Mouse (Mus musculus) liver, embryonic 12.5 days (tissue): Measurements from ENCODE around the gene Xlr3b. TPM values are rescaled to one million over a fixed set of nuclear protein-coding genes. Genes with fewer than 3 reads are reported as not detected.
"Not testable (repeated sequence)": the region's sequence is repeated elsewhere in the genome, so short reads cannot be mapped to it uniquely, and the experiment has no call there.

Experiments used
- ATAC-seq: fragments of 200-750 bp; cut with Nextera tagmentation; 2 replicates; pipeline ENCODE4 v1.8.0; 2017; ENCODE audit warnings: moderate number of reproducible peaks, mild to moderate bottlenecking, moderate library complexity
- H3K27ac ChIP-seq: fragments of 300-500 bp; sonication (generic); 2 replicates; pipeline ENCODE4 v1.5.1; 2016; ENCODE audit warnings: mild to moderate bottlenecking
- H3K27me3 ChIP-seq: fragments of 300-500 bp; sonication (generic); replicated peaks from 2 replicates; pipeline ENCODE4 v1.6.1; 2016; ENCODE audit warnings: mild to moderate bottlenecking, moderate library complexity
- H3K36me3 ChIP-seq: fragments of 300-500 bp; sonication (generic); 2 replicates; pipeline ENCODE4 v1.6.1; 2016; ENCODE audit warnings: mild to moderate bottlenecking, moderate library complexity
- H3K4me1 ChIP-seq: fragments of 300-500 bp; sonication (generic); 2 replicates; pipeline ENCODE4 v1.6.1; 2016
- H3K4me2 ChIP-seq: fragments of 300-500 bp; sonication (generic); 2 replicates; pipeline ENCODE4 v1.6.1; 2016; ENCODE audit warnings: mild to moderate bottlenecking, moderate library complexity
- H3K4me3 ChIP-seq: fragments of 300-500 bp; sonication (generic); 2 replicates; pipeline ENCODE4 v1.5.1; 2016; ENCODE audit warnings: mild to moderate bottlenecking, moderate library complexity
- H3K9ac ChIP-seq: fragments of 300-500 bp; sonication (generic); 2 replicates; pipeline ENCODE4 v1.6.1; 2016; ENCODE audit warnings: mild to moderate bottlenecking, moderate library complexity
- H3K9me3 ChIP-seq: fragments of 300-500 bp; sonication (generic); replicated peaks from 2 replicates; pipeline ENCODE4 v1.6.1; 2016; ENCODE audit warnings: mild to moderate bottlenecking, moderate library complexity
- WGBS: fragments of 180-500 bp; shearing (Covaris S2); methylation state at CpG from one replicate; pipeline ENCODE4 v1.1.7; 2016; ENCODE audit not compliant: insufficient replicate concordance; 5-methylcytosine and 5-hydroxymethylcytosine counted together
- polyA plus RNA-seq: library from polyadenylated mRNA; unstranded; fragments of >200 nt; fragmentation: Nextera tagmentation; extraction: Ambion mirVana; gene quantifications from 2 replicates; pipeline ENCODE4 v1.2.1, GENCODE M21; 2016

The Xlr3b gene
- 2.9 and 3.4 TPM in 2 replicates for polyA plus RNA-seq

DNA sequence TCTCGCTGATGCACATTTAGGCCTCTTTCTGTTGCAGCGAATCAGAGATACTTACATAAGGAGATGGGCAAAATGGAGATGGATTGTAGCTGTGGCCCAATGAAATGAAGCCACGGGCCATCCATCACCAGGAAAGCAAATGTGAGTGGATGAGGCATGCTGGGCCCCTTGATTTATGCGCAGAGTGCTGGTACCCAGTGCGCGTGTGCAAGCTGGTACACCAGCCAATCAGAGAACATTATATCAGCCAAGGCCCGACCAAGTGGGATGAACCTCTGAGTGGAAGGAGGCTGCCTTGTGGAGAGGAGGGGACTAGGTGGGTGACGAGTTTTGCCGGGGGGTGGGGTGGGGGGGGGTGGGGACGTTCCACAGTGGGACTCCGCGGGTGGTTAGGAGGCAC is at the start of gene Xlr3b:
Gene Xlr3b (plus strand): TSS at position 274 of the 400 bp plus-strand sequence.
- not testable (repeated sequence) for H3K4me2 ChIP-seq, H3K9ac ChIP-seq, H3K27ac ChIP-seq, H3K4me1 ChIP-seq, H3K36me3 ChIP-seq, H3K9me3 ChIP-seq, ATAC-seq, H3K4me3 ChIP-seq, H3K27me3 ChIP-seq
- WGBS, result 60% methylated on average over 12 of the region's 12 CpGs

GRCm38 (mm10) chrX:73143218-73143618 is 48.8 kb upstream of the Xlr3b start:
- not testable (repeated sequence) for H3K4me3 ChIP-seq, H3K27me3 ChIP-seq, H3K36me3 ChIP-seq, H3K4me1 ChIP-seq, H3K4me2 ChIP-seq, ATAC-seq, H3K9me3 ChIP-seq, H3K9ac ChIP-seq, H3K27ac ChIP-seq
- no CpG with 5 or more reads among the region's 7 CpGs for WGBS

DNA sequence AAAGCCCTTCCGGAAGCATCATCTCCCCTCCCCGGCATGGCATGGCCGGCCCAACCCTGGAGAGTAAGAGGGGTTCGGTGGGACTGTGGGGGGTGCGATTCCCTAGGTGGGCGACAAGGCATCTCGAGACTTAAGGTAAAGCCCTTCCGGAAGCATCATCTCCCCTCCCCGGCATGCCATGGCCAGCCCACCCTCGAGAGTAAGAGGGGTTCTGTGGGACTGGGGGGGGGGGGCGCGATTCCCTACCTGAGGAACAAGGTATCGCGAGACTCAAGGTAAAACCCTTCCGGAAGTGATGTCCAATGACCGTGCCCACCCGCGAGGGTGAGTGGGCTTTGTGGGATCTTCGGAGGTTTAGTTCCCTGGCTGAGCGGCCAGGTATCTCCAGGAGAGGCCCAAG is 43.5 kb upstream of the Xlr3b start, which contains the start of gene Xlr5b:
Gene Xlr5b (plus strand): TSS at position 301 of the 400 bp plus-strand sequence.
- H3K9ac ChIP-seq, H3K4me1 ChIP-seq, H3K9me3 ChIP-seq, H3K27me3 ChIP-seq, H3K4me2 ChIP-seq, H3K27ac ChIP-seq, H3K4me3 ChIP-seq, H3K36me3 ChIP-seq, ATAC-seq: not testable (repeated sequence)
- WGBS, result no CpG with 5 or more reads among the region's 20 CpGs

- no CpG with 5 or more reads among the region's 7 CpGs for WGBS
- H3K4me2 ChIP-seq, H3K27me3 ChIP-seq, H3K4me1 ChIP-seq, H3K9me3 ChIP-seq, ATAC-seq, H3K4me3 ChIP-seq, H3K36me3 ChIP-seq, H3K27ac ChIP-seq, H3K9ac ChIP-seq: not testable (repeated sequence)
These were observed 42.7 kb upstream of the Xlr3b start, which contains the start of gene DXBay18 for GRCm38 (mm10) chrX:73149350-73149749. TSS of gene DXBay18 (minus strand) at chrX:73149450.

DNA sequence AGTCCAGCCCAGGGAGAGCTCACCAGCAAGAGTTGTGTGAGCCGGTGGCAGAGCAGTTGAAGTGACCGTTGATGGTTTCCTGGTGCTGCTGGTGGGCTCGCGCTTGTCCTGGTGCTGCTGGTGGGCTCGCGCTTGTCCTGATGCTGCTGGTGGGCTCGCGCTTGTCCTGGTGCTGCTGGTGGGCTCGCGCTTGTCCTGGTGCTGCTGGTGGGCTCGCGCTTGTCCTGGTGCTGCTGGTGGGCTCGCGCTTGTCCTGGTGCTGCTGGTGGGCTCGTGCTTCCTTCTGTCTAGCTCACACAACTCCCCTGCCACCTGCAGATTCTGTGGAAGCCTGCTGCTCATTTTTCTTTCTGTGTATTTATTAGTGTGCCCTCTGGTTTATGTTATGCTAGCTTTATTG is 15.1 kb upstream of the Xlr3b start, which contains the start of gene Spin2d:
Gene Spin2d (minus strand): TSS at position 101 of the 400 bp plus-strand sequence.
- H3K27ac ChIP-seq, H3K9me3 ChIP-seq, H3K9ac ChIP-seq, H3K27me3 ChIP-seq, H3K36me3 ChIP-seq, H3K4me2 ChIP-seq, ATAC-seq, H3K4me1 ChIP-seq, H3K4me3 ChIP-seq: not testable (repeated sequence)
- 58% methylated on average over 9 of the region's 15 CpGs for WGBS

DNA sequence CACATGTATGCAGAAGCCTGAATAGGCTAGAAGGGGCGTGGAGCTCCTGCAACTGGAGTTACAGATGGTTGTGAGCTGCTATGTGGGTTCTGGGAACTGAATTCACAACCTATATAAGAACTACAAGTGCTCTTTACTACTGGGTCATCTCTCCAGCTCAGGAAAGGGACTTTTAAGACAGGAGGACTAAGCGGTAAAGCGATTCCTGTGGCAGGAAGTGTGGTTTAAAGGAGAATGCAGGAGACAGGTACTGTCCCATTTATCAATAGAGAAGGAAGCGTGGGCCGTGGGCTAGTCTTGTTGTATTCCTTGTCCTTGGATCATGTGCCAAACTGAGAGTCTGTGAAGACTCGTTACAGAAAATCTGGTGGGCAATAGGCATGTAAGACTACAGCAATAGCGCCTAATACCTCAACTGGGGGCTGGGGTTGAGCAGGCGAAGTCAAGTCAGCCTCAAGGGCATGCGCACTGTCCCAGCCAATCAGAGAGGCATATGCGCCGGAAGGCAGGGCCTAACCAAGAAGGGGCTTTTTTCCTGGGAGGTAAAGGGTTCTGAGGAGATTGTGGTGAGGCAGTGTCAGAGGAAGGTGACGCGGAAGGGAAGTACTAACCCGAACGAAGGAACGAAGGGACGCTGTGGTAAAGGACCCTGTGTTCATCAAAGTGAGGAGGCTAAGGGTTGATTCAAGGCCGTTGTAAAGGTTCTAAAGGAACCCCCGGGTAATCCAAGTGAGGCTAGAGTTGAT is 22.0 kb downstream of the Xlr3b start, which contains the start of gene Xlr4b:
Gene Xlr4b (plus strand): TSS at position 515 of the 746 bp plus-strand sequence.
- not testable (repeated sequence) for H3K4me2 ChIP-seq, H3K27ac ChIP-seq, H3K4me3 ChIP-seq, H3K9ac ChIP-seq, H3K27me3 ChIP-seq, H3K36me3 ChIP-seq, ATAC-seq, H3K9me3 ChIP-seq, H3K4me1 ChIP-seq
- 44% methylated on average over 19 of the region's 19 CpGs for WGBS

- H3K9ac ChIP-seq, result no peak overlapping the region
- no peaks in the 10 kb centered on the region for H3K9me3 ChIP-seq
- H3K27ac ChIP-seq, result no peak overlapping the region
- H3K27me3 ChIP-seq, result peaks cover 14% of the 10 kb centered on the region
- no peak overlapping the region for H3K4me2 ChIP-seq
- peaks cover 6% of the 10 kb centered on the region; the same call in 1 of the 2 replicates for H3K4me1 ChIP-seq
- WGBS, result 48% methylated on average over 1 of the region's 1 CpGs
- ATAC-seq, result no peak
- no peak overlapping the region for H3K4me3 ChIP-seq
- no peaks in the 10 kb centered on the region for H3K36me3 ChIP-seq
These were observed 33.4 kb downstream of the Xlr3b start for GRCm38 (mm10) chrX:73225365-73225764.

DNA sequence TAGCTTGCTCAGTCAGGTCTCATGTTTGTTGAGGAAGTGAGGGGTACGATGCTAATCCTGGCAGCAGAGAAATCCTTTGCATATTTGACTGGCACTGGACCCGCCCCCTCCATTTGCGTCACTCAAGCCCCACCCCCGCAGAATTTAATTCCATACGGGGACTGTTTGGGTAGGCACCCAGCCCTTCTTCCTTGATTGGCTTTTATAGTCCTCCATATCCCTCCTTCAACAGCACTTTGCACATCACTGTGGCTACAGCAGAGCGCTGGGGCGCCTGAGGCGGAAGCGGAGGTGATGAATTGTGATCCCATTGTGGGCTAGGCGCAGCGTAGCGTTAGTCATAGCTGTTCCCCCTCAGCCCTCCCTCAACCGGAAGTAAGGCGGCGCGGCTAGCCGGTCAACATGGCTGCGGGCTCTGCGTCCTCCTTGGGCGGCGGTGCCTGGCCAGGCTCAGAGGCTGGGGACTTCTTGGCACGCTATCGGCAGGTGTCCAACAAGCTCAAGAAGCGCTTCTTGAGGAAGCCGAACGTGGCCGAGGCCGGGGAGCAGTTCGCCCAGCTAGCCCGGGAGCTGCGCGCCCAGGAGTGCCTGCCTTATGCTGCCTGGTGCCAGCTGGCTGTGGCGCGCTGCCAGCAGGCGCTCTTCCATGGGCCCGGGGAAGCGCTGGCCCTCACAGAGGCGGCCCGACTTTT is 36.1 kb downstream of the Xlr3b start, which contains the start of gene F8a:
Gene F8a (plus strand): TSS at position 378 of the 692 bp plus-strand sequence.
- Histone ChIP-seq H3K36me3 (no peaks in the 10 kb centered on the region), H3K4me2 (peak within 1 kb of the TSS; percentile 88), H3K4me1 (peaks cover 6% of the 10 kb centered on the region; the same call in 1 of the 2 replicates), H3K27ac (peak within 1 kb of the TSS; percentile 80), H3K9ac (peak within 1 kb of the TSS; percentile 71), H3K27me3 (peaks cover 14% of the 10 kb centered on the region), H3K9me3 (no peaks in the 10 kb centered on the region), H3K4me3 (peak within 1 kb of the TSS; percentile 69)
- WGBS, result 11% methylated on average over 37 of the region's 39 CpGs
- ATAC-seq, result peak; percentile 94

DNA sequence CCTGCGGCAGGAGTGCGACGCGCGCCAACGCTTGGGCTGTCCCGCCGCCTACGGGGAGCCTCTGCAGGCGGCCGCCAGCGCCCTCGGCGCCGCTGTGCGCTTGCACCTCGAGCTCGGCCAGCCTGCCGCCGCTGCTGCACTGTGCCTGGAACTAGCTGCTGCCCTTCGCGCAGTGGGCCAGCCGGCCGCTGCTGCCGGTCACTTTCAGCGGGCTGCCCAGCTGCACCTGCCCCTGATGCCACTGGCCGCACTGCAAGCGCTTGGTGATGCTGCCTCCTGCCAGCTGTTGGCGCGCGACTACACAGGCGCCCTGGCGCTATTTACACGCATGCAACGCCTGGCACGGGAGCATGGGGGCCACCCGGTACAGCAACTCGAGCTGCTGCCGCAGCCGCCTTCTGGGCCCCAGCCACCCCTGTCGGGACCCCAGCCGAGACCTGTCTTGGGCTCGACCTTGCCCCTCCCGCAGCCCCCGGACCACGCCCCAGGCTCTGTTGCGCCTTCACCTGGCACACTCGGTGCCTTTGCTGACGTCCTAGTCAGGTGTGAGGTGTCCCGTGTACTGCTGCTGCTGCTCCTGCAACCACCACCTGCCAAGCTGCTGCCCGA is 36.7 kb downstream of the Xlr3b start:
- peaks cover 6% of the 10 kb centered on the region; the same call in 1 of the 2 replicates for H3K4me1 ChIP-seq

GRCm38 (mm10) chrX:73229288-73229687 is 37.3 kb downstream of the Xlr3b start:
- H3K4me3 ChIP-seq, result peak overlapping the region; percentile 69
- no peak for ATAC-seq
- peaks cover 14% of the 10 kb centered on the region for H3K27me3 ChIP-seq
- peak overlapping the region; percentile 71; the same call in 1 of the 2 replicates for H3K9ac ChIP-seq
- no peaks in the 10 kb centered on the region for H3K9me3 ChIP-seq
- H3K27ac ChIP-seq, result no peak overlapping the region
- H3K4me2 ChIP-seq, result peak overlapping the region; percentile 88
- peaks cover 6% of the 10 kb centered on the region; the same call in 1 of the 2 replicates for H3K4me1 ChIP-seq
- H3K36me3 ChIP-seq, result no peaks in the 10 kb centered on the region
- 27% methylated on average over 3 of the region's 3 CpGs for WGBS

More for the DNA sequence above, 36.7 kb downstream of the Xlr3b start:
- Histone ChIP-seq H3K36me3 (no peaks in the 10 kb centered on the region), H3K9me3 (no peaks in the 10 kb centered on the region), H3K4me2 (peak overlapping the region; percentile 88), H3K27ac (peak overlapping the region; percentile 80; the same call in 1 of the 2 replicates), H3K9ac (peak overlapping the region; percentile 71), H3K27me3 (peaks cover 14% of the 10 kb centered on the region), H3K4me3 (peak overlapping the region; percentile 69)
- peak; percentile 62 for ATAC-seq
- 6% methylated on average over 45 of the region's 51 CpGs for WGBS

GRCm38 (mm10) chrX:73242821-73243325 is 50.9 kb downstream of the Xlr3b start, which contains the start of gene Xlr4c:
TSS of gene Xlr4c (minus strand) at chrX:73243130.
- not testable (repeated sequence) for H3K27ac ChIP-seq, H3K4me2 ChIP-seq, H3K4me3 ChIP-seq, H3K27me3 ChIP-seq, H3K36me3 ChIP-seq, H3K4me1 ChIP-seq, H3K9ac ChIP-seq, H3K9me3 ChIP-seq, ATAC-seq
- 60% methylated on average over 14 of the region's 14 CpGs for WGBS
